Mouse (Mus musculus) heart, adult 2 months (tissue): ENCODE measurements around the gene Sptbn1. TPM values are rescaled to one million over a fixed set of nuclear protein-coding genes. Genes with fewer than 3 reads are reported as not detected.
A peak's percentile ranks its signal among the peaks of the same experiment; 100 is the strongest.

ENCODE experiments used
- DNase-seq, 2 experiments: peaks; one replicate each; pipeline ENCODE4 v3.0.0; 2021
- H3K27ac ChIP-seq: fragments of 200-600 bp; 2 replicates; pipeline ENCODE4 v1.8.1; 2022
- H3K27me3 ChIP-seq: fragments of 200-500 bp; 2 replicates; pipeline ENCODE4 v1.6.1; 2012; ENCODE audit warnings: mild to moderate bottlenecking, low read length, inconsistent platforms, mixed read lengths; ENCODE audit not compliant: control insufficient read depth, insufficient read depth
- H3K36me3 ChIP-seq: fragments of 200-500 bp; 2 replicates; pipeline ENCODE4 v1.6.1; 2012; ENCODE audit warnings: low read length, inconsistent platforms; ENCODE audit not compliant: control insufficient read depth, insufficient read depth
- H3K4me1 ChIP-seq: fragments of 200-500 bp; 2 replicates; pipeline ENCODE4 v1.6.1; 2011; ENCODE audit warnings: low read length; ENCODE audit not compliant: control insufficient read depth, insufficient read depth
- H3K4me3 ChIP-seq: fragments of 200-600 bp; 2 replicates; pipeline ENCODE4 v1.8.1; 2022
- H3K79me2 ChIP-seq: fragments of 200-500 bp; replicated peaks from 2 replicates; pipeline ENCODE4 v1.6.1; 2012; ENCODE audit warnings: mild to moderate bottlenecking, inconsistent platforms, low read length, moderate library complexity, mixed read lengths; ENCODE audit not compliant: control insufficient read depth, insufficient read depth
- H3K9ac ChIP-seq: fragments of 200-500 bp; 2 replicates; pipeline ENCODE4 v1.6.1; 2012; ENCODE audit warnings: low read depth, mild to moderate bottlenecking, control low read depth, inconsistent platforms, low read length, mixed read lengths
- CTCF ChIP-seq: fragments of 200-600 bp; IDR thresholded peaks from 2 replicates; pipeline ENCODE4 v1.8.1; 2022; ENCODE audit warnings: antibody characterized with exemption, mild to moderate bottlenecking, moderate library complexity
- EP300 ChIP-seq: fragments of 200-500 bp; IDR thresholded peaks from 2 replicates; pipeline ENCODE4 v1.6.1; 2011; ENCODE audit warnings: low read depth, low read length, control low read depth; ENCODE audit not compliant: insufficient read depth
- POLR2A ChIP-seq: fragments of 200-500 bp; IDR thresholded peaks from 2 replicates; pipeline ENCODE4 v1.6.1; 2011; ENCODE audit warnings: mild to moderate bottlenecking, low read depth, low read length, control low read depth; ENCODE audit not compliant: insufficient read depth
- WGBS: fragments of 180-500 bp; shearing (Covaris S2); methylation state at CpG from one replicate; pipeline ENCODE4 v1.1.7; 2018; 5-methylcytosine and 5-hydroxymethylcytosine counted together
- intact Hi-C: fragments of 180-260 bp; cut with DNase I; formaldehyde crosslinking; loops from one replicate; pipeline ENCODE4 v1.15.1; 2025
- polyA plus RNA-seq: library from polyadenylated mRNA; depleted of rRNA; stranded (reverse); fragments of >200 nt; gene quantifications from 2 replicates; pipeline ENCODE4 v1.2.3, GENCODE M21; 2012
- total RNA-seq, 2 experiments: library from RNA; stranded (reverse); gene quantifications; 2 replicates each; pipeline ENCODE4 v1.2.3; 2021

The Sptbn1 gene
- total and polyA plus RNA-seq, 3 experiments, result 169 to 570 (median 509) TPM

GRCm38 (mm10) chr11:30184527-30184926 lies 83.4 kb downstream of the Sptbn1 start:
- Histone ChIP-seq H3K4me3 (no peak overlapping the region), H3K36me3 (peaks cover 72% of the 10 kb centered on the region), H3K4me1 (peaks cover 38% of the 10 kb centered on the region), H3K79me2 (peaks cover 14% of the 10 kb centered on the region), H3K9ac (no peak overlapping the region), H3K27me3 (no peaks in the 10 kb centered on the region), H3K27ac (no peak overlapping the region)
- intact Hi-C loops, result no loop called here
- DNase-seq, result no peak
- no peak for TF ChIP-seq EP300
- TF ChIP-seq CTCF, result no peak
- TF ChIP-seq POLR2A, result no peak
- WGBS, result 74% methylated on average over 2 of the region's 2 CpGs

- TF ChIP-seq CTCF (no peak), POLR2A (no peak), EP300 (no peak)
Measured at GRCm38 (mm10) chr11:30182716-30183411, 85.1 kb downstream of the Sptbn1 start.

DNA sequence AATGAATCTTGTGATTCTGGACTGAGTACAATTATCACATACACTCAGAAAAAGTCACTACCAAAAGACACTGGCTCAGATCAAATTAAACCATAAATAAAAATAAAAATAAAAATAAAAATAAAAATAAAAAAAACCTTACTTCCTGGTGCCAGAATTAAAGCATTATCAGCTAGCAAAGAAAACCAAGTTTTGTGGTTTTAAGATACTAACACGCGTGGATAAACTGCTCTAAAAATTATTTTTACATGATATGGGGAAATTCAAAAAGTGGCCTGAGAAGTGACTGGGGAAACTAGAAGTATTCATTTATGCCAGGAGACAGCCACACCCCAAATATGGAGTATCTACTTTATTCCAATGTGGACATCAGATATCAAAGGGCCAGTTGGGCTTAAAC lies 89.8 kb downstream of the Sptbn1 start:
- H3K9ac ChIP-seq, result no peak overlapping the region
- peaks cover 75% of the 10 kb centered on the region for H3K36me3 ChIP-seq
- no peak for TF ChIP-seq EP300
- TF ChIP-seq CTCF, result no peak
- no peak for TF ChIP-seq POLR2A
- intact Hi-C loops, result no loop called here
- H3K4me1 ChIP-seq, result peaks cover 28% of the 10 kb centered on the region
- no peaks in the 10 kb centered on the region for H3K27me3 ChIP-seq
- peaks cover 11% of the 10 kb centered on the region for H3K79me2 ChIP-seq
- no peak overlapping the region for H3K27ac ChIP-seq
- H3K4me3 ChIP-seq, result no peak overlapping the region
- no peak for DNase-seq
- 77% methylated on average over 2 of the region's 2 CpGs for WGBS

More at GRCm38 (mm10) chr11:30182716-30183411, 85.1 kb downstream of the Sptbn1 start:
- peaks cover 39% of the 10 kb centered on the region for H3K4me1 ChIP-seq
- H3K79me2 ChIP-seq, result peaks cover 16% of the 10 kb centered on the region
- 39% methylated on average over 8 of the region's 8 CpGs for WGBS
- peaks cover 80% of the 10 kb centered on the region for H3K36me3 ChIP-seq
- intact Hi-C loops, result no loop called here
- no peak overlapping the region for H3K9ac ChIP-seq
- no peak for DNase-seq
- peak overlapping the region; percentile 12; the same call in 1 of the 2 replicates for H3K27ac ChIP-seq
- H3K4me3 ChIP-seq, result no peak overlapping the region
- H3K27me3 ChIP-seq, result no peaks in the 10 kb centered on the region

GRCm38 (mm10) chr11:30177145-30177840 lies 90.7 kb downstream of the Sptbn1 start:
- intact Hi-C loops, result no loop called here
- no peak overlapping the region for H3K27ac ChIP-seq

GRCm38 (mm10) chr11:30176111-30176510 lies 91.9 kb downstream of the Sptbn1 start:
- peaks cover 76% of the 10 kb centered on the region for H3K36me3 ChIP-seq
- H3K79me2 ChIP-seq, result peaks cover 7% of the 10 kb centered on the region
- H3K27ac ChIP-seq, result peak overlapping the region; percentile 19; the same call in 1 of the 2 replicates
- no peak for TF ChIP-seq EP300
- WGBS, result 68% methylated on average over 3 of the region's 3 CpGs
- peaks cover 21% of the 10 kb centered on the region for H3K4me1 ChIP-seq
- no peak overlapping the region for H3K4me3 ChIP-seq
- intact Hi-C loops, result no loop called here
- H3K9ac ChIP-seq, result no peak overlapping the region
- no peaks in the 10 kb centered on the region for H3K27me3 ChIP-seq
- DNase-seq, result no peak

More at GRCm38 (mm10) chr11:30177145-30177840, 90.7 kb downstream of the Sptbn1 start:
- TF ChIP-seq CTCF, result no peak
- Histone ChIP-seq H3K79me2 (peaks cover 9% of the 10 kb centered on the region), H3K27me3 (no peaks in the 10 kb centered on the region), H3K4me3 (no peak overlapping the region), H3K36me3 (peaks cover 76% of the 10 kb centered on the region), H3K4me1 (peaks cover 25% of the 10 kb centered on the region), H3K9ac (no peak overlapping the region)
- 28% methylated on average over 5 of the region's 5 CpGs for WGBS
- no peak for DNase-seq

GRCm38 (mm10) chr11:30175623-30176022 lies 92.4 kb downstream of the Sptbn1 start:
- intact Hi-C loops, result no loop called here
- 53% methylated on average over 1 of the region's 1 CpGs for WGBS
- no peak for TF ChIP-seq EP300

More at GRCm38 (mm10) chr11:30175623-30176022, 92.4 kb downstream of the Sptbn1 start:
- DNase-seq, result no peak
- Histone ChIP-seq H3K27me3 (no peaks in the 10 kb centered on the region), H3K36me3 (peaks cover 75% of the 10 kb centered on the region), H3K4me3 (no peak overlapping the region), H3K4me1 (peaks cover 25% of the 10 kb centered on the region), H3K27ac (no peak overlapping the region), H3K9ac (no peak overlapping the region), H3K79me2 (peaks cover 9% of the 10 kb centered on the region)
